Mouse (Mus musculus): ENCODE measurements around the gene 4930583I09Rik. TPM values are rescaled to one million over a fixed set of nuclear protein-coding genes. Genes with fewer than 3 reads are reported as not detected.
A peak's percentile ranks its signal among the peaks of the same experiment; 100 is the strongest.

4930583I09Rik gene
- polyA plus RNA-seq, 1 experiment from 2014 or later, result not detected

GRCm38 (mm10) chr17:64826843-64827242 lies 9.0 kb downstream of the 4930583I09Rik start:
- Histone ChIP-seq H3K36me3 (no peaks in the 10 kb centered on the region), H3K27me3 (no peaks in the 10 kb centered on the region), H3K27ac (no peak overlapping the region), H3K9ac (no peak overlapping the region), H3K9me3 (replicated peaks) (no peaks in the 10 kb centered on the region), H3K4me3 (no peak overlapping the region), H3K4me1 (no peaks in the 10 kb centered on the region), H3K4me2 (replicated peaks) (no peak overlapping the region)
- ATAC-seq (ENCODE audit: low FRiP score), result no peak
- 48% methylated on average over 4 of the region's 4 CpGs for WGBS

GRCm38 (mm10) chr17:64822561-64822960 lies 13.3 kb downstream of the 4930583I09Rik start:
- no peak for ATAC-seq (ENCODE audit: low FRiP score)
- H3K4me3 ChIP-seq, result no peak overlapping the region
- no peak overlapping the region for H3K27ac ChIP-seq
- no peaks in the 10 kb centered on the region for H3K4me1 ChIP-seq
- H3K36me3 ChIP-seq, result no peaks in the 10 kb centered on the region
- no peaks in the 10 kb centered on the region for H3K9me3 ChIP-seq (replicated peaks)
- H3K4me2 ChIP-seq (replicated peaks), result no peak overlapping the region
- no peaks in the 10 kb centered on the region for H3K27me3 ChIP-seq
- no peak overlapping the region for H3K9ac ChIP-seq
- WGBS, result 85% methylated on average over 5 of the region's 5 CpGs

DNA sequence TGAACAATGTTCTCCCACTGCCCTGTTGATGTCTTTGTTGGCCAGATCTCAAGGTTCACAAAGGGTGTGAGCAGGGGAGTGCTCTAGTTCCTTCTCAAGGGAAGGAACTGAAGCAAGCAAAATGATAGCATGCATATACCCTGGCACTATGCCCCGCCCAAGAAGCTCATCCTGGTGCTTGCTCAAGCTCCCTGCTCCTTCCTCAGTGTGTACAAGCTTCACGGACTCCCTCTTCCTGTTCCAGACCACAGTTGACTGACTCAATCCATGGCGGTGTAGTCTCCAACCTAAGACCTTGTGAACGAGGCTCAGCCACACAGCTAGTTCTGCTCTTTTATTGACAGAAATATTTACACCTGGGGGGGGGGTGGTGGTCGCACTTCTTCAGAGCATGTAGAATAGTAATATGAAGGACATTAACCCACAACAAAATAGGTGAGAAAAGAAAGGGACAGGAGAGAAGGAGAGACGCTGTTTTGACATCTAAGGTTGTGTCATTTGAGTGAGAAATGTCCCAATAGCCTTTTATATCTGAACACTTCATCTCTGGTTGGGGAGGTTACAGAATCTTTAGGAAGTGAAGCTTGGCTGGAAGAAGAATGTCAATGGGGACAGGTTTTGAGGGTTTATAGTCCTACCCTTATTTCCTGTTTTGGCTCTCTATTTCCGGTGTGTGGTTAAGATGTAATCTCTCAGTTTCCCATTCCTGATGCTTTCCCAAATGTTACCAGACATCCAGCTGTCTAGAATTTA lies 14.9 kb downstream of the 4930583I09Rik start:
- Histone ChIP-seq H3K4me2 (replicated peaks) (no peak overlapping the region), H3K27me3 (no peaks in the 10 kb centered on the region), H3K27ac (no peak overlapping the region), H3K9ac (no peak overlapping the region), H3K4me1 (no peaks in the 10 kb centered on the region), H3K4me3 (no peak overlapping the region), H3K9me3 (replicated peaks) (no peaks in the 10 kb centered on the region), H3K36me3 (no peaks in the 10 kb centered on the region)
- 87% methylated on average over 7 of the region's 7 CpGs for WGBS
- ATAC-seq (ENCODE audit: low FRiP score), result no peak

GRCm38 (mm10) chr17:64816298-64816697 lies 19.6 kb downstream of the 4930583I09Rik start:
- 92% methylated on average over 3 of the region's 3 CpGs for WGBS
- no peak overlapping the region for H3K9ac ChIP-seq
- no peak overlapping the region for H3K4me2 ChIP-seq (replicated peaks)
- no peaks in the 10 kb centered on the region for H3K27me3 ChIP-seq
- no peak overlapping the region for H3K27ac ChIP-seq
- H3K36me3 ChIP-seq, result no peaks in the 10 kb centered on the region
- no peak for ATAC-seq (ENCODE audit: low FRiP score)
- no peaks in the 10 kb centered on the region for H3K4me1 ChIP-seq
- H3K9me3 ChIP-seq (replicated peaks), result no peaks in the 10 kb centered on the region
- no peak overlapping the region for H3K4me3 ChIP-seq

DNA sequence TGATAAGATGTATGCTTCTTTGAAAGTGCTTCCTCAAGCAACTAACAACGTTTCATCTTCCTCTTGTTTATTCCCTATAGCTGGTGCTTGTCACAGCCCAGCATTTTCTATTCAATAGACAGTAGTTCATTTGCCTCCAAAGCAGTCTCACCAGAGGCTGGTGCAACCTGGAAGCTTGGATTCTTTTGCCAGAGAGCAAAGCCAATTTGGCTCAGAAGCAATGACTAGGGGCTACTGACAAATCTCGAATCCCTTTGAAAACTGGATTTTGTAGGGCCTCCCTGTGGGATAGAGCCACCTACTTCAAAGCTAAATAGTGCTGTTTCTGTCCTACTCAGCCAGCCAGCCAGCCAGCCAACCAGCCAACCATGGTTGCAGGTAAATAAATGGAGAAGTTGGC lies 20.1 kb downstream of the 4930583I09Rik start:
- Histone ChIP-seq H3K36me3 (no peaks in the 10 kb centered on the region), H3K9ac (no peak overlapping the region), H3K9me3 (replicated peaks) (no peaks in the 10 kb centered on the region), H3K27ac (no peak overlapping the region), H3K4me3 (no peak overlapping the region), H3K4me1 (no peaks in the 10 kb centered on the region), H3K4me2 (replicated peaks) (no peak overlapping the region), H3K27me3 (no peaks in the 10 kb centered on the region)
- 79% methylated on average over 2 of the region's 2 CpGs for WGBS
- no peak for ATAC-seq (ENCODE audit: low FRiP score)

- WGBS, result 86% methylated on average over 6 of the region's 6 CpGs
- Histone ChIP-seq H3K4me3 (no peak overlapping the region), H3K27me3 (no peaks in the 10 kb centered on the region), H3K9ac (no peak overlapping the region), H3K4me1 (no peaks in the 10 kb centered on the region), H3K27ac (no peak overlapping the region), H3K36me3 (no peaks in the 10 kb centered on the region), H3K9me3 (replicated peaks) (no peaks in the 10 kb centered on the region), H3K4me2 (replicated peaks) (no peak overlapping the region)
- ATAC-seq (ENCODE audit: low FRiP score), result no peak
Measured at GRCm38 (mm10) chr17:64813568-64813967, 22.3 kb downstream of the 4930583I09Rik start.

DNA sequence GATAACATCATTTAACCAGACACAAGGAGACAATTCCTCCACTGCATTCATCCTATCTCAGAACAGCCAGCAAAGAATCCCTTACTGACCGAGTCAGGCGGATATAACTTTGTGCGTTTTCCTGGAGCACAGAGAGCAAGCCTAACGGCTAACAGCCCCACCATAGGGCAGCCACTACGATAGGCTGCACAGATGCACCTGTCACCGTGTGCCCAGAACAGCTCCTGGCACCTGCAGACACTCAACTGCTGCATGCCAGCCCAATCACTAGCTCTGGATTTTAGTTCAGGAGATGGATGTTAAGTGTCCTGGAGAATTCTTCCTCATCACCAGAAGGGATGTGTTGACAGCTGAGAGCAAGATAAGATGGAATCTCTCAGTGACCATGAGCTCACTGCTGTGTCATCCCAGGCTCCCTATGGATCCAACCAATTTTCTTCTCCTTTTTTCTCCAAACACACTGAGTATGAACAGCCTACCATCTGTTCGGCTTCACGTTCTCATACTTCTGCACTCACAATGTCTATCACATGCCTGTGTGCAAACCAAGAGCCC lies 29.8 kb downstream of the 4930583I09Rik start:
- H3K4me1 ChIP-seq, result peaks cover 6% of the 10 kb centered on the region
- no peak for ATAC-seq (ENCODE audit: low FRiP score)
- no peaks in the 10 kb centered on the region for H3K27me3 ChIP-seq
- 75% methylated on average over 8 of the region's 8 CpGs for WGBS
- 0 out of 2 replicates have a peak, but pooled peaks cover 4% of the 10 kb centered on the region for H3K9me3 ChIP-seq (replicated peaks)
- H3K4me3 ChIP-seq, result no peak overlapping the region
- no peaks in the 10 kb centered on the region for H3K36me3 ChIP-seq
- no peak overlapping the region for H3K27ac ChIP-seq
- H3K9ac ChIP-seq, result no peak overlapping the region
- H3K4me2 ChIP-seq (replicated peaks), result no peak overlapping the region

GRCm38 (mm10) chr17:64804375-64805124 lies 31.3 kb downstream of the 4930583I09Rik start:
- no peak overlapping the region for H3K4me3 ChIP-seq
- H3K9me3 ChIP-seq (replicated peaks), result 0 out of 2 replicates have a peak, but pooled peaks cover 4% of the 10 kb centered on the region
- H3K9ac ChIP-seq, result no peak overlapping the region
- peaks cover 6% of the 10 kb centered on the region for H3K4me1 ChIP-seq
- 56% methylated on average over 13 of the region's 13 CpGs for WGBS
- ATAC-seq (ENCODE audit: low FRiP score), result peak; percentile 71
- no peak overlapping the region for H3K4me2 ChIP-seq (replicated peaks)
- H3K27me3 ChIP-seq, result no peaks in the 10 kb centered on the region
- no peaks in the 10 kb centered on the region for H3K36me3 ChIP-seq
- 0 out of 2 replicates have a peak overlapping the region, but pooled peaks have one; percentile 4 for H3K27ac ChIP-seq

DNA sequence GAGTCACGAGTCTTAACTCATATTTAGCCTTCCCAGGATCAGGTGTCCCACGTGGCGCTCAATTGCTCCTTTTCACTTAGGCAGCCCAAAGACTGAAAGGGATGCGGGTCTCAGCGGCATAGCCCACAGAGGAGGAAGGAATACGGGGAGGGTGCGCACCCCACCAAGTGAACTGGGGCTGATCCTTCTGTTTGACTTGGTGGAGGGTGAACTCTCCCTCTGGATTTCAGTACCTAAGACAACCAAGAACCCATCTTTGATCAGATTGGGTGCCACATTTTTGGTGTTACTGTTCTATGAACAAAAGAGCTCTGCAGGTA lies 33.0 kb downstream of the 4930583I09Rik start:
- Histone ChIP-seq H3K9me3 (replicated peaks) (0 out of 2 replicates have a peak, but pooled peaks cover 4% of the 10 kb centered on the region), H3K4me1 (peaks cover 6% of the 10 kb centered on the region), H3K27ac (no peak overlapping the region), H3K27me3 (no peaks in the 10 kb centered on the region), H3K36me3 (no peaks in the 10 kb centered on the region), H3K4me3 (no peak overlapping the region), H3K4me2 (replicated peaks) (no peak overlapping the region), H3K9ac (no peak overlapping the region)
- ATAC-seq (ENCODE audit: low FRiP score), result no peak
- WGBS, result 60% methylated on average over 7 of the region's 7 CpGs

- Histone ChIP-seq H3K4me2 (replicated peaks) (no peak overlapping the region), H3K27ac (no peak overlapping the region), H3K27me3 (no peaks in the 10 kb centered on the region), H3K4me3 (no peak overlapping the region), H3K36me3 (no peaks in the 10 kb centered on the region), H3K9me3 (replicated peaks) (0 out of 2 replicates have a peak, but pooled peaks cover 4% of the 10 kb centered on the region), H3K4me1 (peaks cover 6% of the 10 kb centered on the region), H3K9ac (no peak overlapping the region)
- no peak for ATAC-seq (ENCODE audit: low FRiP score)
- 53% methylated on average over 11 of the region's 11 CpGs for WGBS
Measured at GRCm38 (mm10) chr17:64802168-64802955, 33.5 kb downstream of the 4930583I09Rik start.

DNA sequence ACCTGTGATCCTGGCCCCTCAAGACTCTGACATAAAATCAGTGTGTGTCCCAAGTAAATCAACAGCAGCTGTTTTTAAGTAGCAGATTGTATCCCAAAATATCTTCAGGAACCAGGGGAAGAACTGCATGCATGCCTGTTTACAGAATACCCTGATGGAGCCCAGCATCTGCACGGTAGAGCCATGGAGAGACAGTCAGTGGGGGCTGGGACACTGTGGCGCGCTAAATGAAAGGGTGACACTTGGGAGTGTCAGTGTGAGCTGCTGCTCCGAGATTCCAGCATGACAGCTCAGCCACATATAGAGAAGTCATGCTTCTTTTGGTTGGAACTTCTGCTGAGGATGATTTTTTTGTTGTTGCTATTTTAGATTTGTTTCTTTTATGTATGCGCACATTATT lies 43.2 kb downstream of the 4930583I09Rik start:
- H3K4me2 ChIP-seq (replicated peaks), result no peak overlapping the region
- H3K4me3 ChIP-seq, result no peak overlapping the region
- no peak for ATAC-seq (ENCODE audit: low FRiP score)
- 80% methylated on average over 5 of the region's 5 CpGs for WGBS
- no peaks in the 10 kb centered on the region for H3K4me1 ChIP-seq
- no peaks in the 10 kb centered on the region for H3K36me3 ChIP-seq
- no peak overlapping the region for H3K9ac ChIP-seq
- H3K27me3 ChIP-seq, result no peaks in the 10 kb centered on the region
- H3K9me3 ChIP-seq (replicated peaks), result no peaks in the 10 kb centered on the region
- no peak overlapping the region for H3K27ac ChIP-seq

- no peaks in the 10 kb centered on the region for H3K27me3 ChIP-seq
- no peak overlapping the region for H3K4me2 ChIP-seq (replicated peaks)
- WGBS, result 92% methylated on average over 3 of the region's 3 CpGs
- ATAC-seq (ENCODE audit: low FRiP score), result no peak
- H3K27ac ChIP-seq, result no peak overlapping the region
- H3K4me1 ChIP-seq, result no peaks in the 10 kb centered on the region
- H3K36me3 ChIP-seq, result no peaks in the 10 kb centered on the region
- H3K9ac ChIP-seq, result no peak overlapping the region
- H3K9me3 ChIP-seq (replicated peaks), result no peaks in the 10 kb centered on the region
- no peak overlapping the region for H3K4me3 ChIP-seq
Measured at GRCm38 (mm10) chr17:64792076-64792475, 43.8 kb downstream of the 4930583I09Rik start.

All from hindbrain, embryonic 12.5 days (tissue).